Mouse (Mus musculus): Measurements from ENCODE around the gene Ntng1. TPM values are rescaled to one million over a fixed set of nuclear protein-coding genes. Genes with fewer than 3 reads are reported as not detected.
A peak's percentile ranks its signal among the peaks of the same experiment; 100 is the strongest.

The Ntng1 gene
- polyA plus RNA-seq (2011; ENCODE audit: insufficient read depth, insufficient read length, low read depth, missing spikeins), result 0.20 and 1.6 TPM in 2 replicates

DNA sequence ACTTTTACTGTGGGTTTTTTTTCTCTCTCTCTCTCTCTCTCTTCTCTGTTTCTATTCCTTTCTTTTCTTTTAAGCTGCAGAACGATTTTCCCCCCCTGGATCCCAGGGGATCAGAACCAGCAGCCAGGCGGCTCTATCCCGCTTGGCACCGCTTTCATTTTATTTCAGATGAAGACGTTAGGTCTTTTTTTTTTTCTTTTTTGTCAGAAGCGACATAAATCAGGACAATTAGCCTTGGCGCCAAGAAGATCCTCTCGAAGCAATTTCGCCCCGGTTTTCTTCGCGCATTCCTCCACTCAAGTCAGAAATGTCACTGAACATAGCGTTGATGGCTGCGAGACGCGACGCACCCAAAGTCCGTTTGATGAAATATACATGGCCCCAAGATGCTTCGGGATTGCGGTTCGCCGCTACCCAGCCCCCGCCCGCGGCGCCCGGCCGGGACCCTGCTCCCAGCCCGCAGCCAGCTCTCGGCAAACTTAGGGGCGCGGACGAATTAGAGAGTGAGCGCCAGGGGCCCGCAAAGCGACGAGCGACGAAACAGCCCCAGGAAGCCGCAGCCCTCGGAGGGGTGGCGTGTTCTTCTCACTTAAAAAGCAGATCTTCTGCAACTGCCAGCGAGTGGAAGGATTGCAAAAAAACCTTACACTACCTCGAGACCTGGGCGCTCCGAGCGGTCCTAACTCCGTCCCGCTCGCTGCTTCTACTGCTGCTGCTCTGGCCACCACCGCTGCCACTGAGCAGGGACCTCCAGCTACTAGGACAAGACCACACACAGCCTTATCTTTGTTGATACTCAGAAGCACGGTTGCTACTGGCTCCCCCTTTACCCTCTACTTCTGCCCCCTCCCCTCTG lies at the start of gene Ntng1:
TSS of gene Ntng1 (minus strand) at position 806 of the 856 bp plus-strand sequence.
- Histone ChIP-seq H3K4me1 (ENCODE audit: control insufficient read depth, insufficient read depth, low read length) (no peaks in the 10 kb centered on the region), H3K27me3 (ENCODE audit: control insufficient read depth, insufficient read depth, low read length, poor library complexity, severe bottlenecking) (peaks cover 19% of the 10 kb centered on the region), H3K27ac (ENCODE audit: insufficient read depth, low read length) (no peak within 1 kb of the TSS)

GRCm38 (mm10) chr3:110187401-110187948 lies 43.7 kb upstream of the Ntng1 start:
- TF ChIP-seq CTCF (IDR thresholded peaks at IDR 0.05; ENCODE audit: low read depth, low read length) (no peak), POLR2A (IDR thresholded peaks at IDR 0.05; ENCODE audit: insufficient read depth, low read length) (no peak), EP300 (IDR thresholded peaks at IDR 0.05; ENCODE audit: insufficient read depth, low read depth, low read length) (no peak)
- H3K27me3 ChIP-seq (ENCODE audit: control insufficient read depth, insufficient read depth, low read length, poor library complexity, severe bottlenecking), result no peaks in the 10 kb centered on the region
- no peaks in the 10 kb centered on the region for H3K4me1 ChIP-seq (ENCODE audit: control insufficient read depth, insufficient read depth, low read length)
- no peak overlapping the region for H3K4me3 ChIP-seq (ENCODE audit: low read depth, low read length)
- no peak overlapping the region for H3K27ac ChIP-seq (ENCODE audit: insufficient read depth, low read length)
- H3K9ac ChIP-seq (ENCODE audit: low read depth, poor library complexity, severe bottlenecking), result no peak overlapping the region
- no peaks in the 10 kb centered on the region for H3K9me3 ChIP-seq (replicated peaks; ENCODE audit: control insufficient read depth, insufficient read depth, low read length, poor library complexity, severe bottlenecking)
- no peaks in the 10 kb centered on the region for H3K36me3 ChIP-seq (ENCODE audit: control insufficient read depth, insufficient read depth, low read length, poor library complexity, severe bottlenecking)

More for the DNA sequence above, at the start of gene Ntng1:
- TF ChIP-seq EP300 (IDR thresholded peaks at IDR 0.05; ENCODE audit: insufficient read depth, low read depth, low read length), result no peak
- no peak for TF ChIP-seq POLR2A (IDR thresholded peaks at IDR 0.05; ENCODE audit: insufficient read depth, low read length)
- TF ChIP-seq CTCF (IDR thresholded peaks at IDR 0.05; ENCODE audit: low read depth, low read length), result no peak
- Histone ChIP-seq H3K9me3 (replicated peaks; ENCODE audit: control insufficient read depth, insufficient read depth, low read length, poor library complexity, severe bottlenecking) (no peaks in the 10 kb centered on the region), H3K4me3 (ENCODE audit: low read depth, low read length) (peak within 1 kb of the TSS; percentile 47), H3K9ac (ENCODE audit: low read depth, poor library complexity, severe bottlenecking) (peak within 1 kb of the TSS; percentile 16; the same call in 1 of the 2 replicates), H3K36me3 (ENCODE audit: control insufficient read depth, insufficient read depth, low read length, poor library complexity, severe bottlenecking) (no peaks in the 10 kb centered on the region)

DNA sequence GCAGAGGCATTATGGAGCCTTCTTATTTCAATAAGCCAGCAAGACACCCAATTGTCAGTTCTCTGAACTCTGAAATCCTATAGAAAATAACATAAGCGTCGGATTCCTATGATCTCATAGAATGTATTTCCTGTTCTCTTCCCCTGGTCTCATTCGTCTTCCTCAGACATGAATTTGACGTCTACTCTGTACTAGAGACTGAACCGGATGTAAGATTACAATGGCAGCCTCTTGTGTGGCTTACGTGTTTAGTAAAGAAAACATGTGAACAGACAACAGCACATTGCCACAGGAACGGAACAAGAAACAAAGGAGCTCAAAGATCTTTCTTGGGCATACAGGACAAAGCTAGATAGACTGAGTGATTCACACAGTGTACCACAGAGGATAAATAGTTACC lies 5.3 kb upstream of the Ntng1 start:
- no peak for TF ChIP-seq POLR2A (IDR thresholded peaks at IDR 0.05; ENCODE audit: insufficient read depth, low read length)
- no peak for TF ChIP-seq EP300 (IDR thresholded peaks at IDR 0.05; ENCODE audit: insufficient read depth, low read depth, low read length)
- no peak for TF ChIP-seq CTCF (IDR thresholded peaks at IDR 0.05; ENCODE audit: low read depth, low read length)
- Histone ChIP-seq H3K4me3 (ENCODE audit: low read depth, low read length) (no peak overlapping the region), H3K27ac (ENCODE audit: insufficient read depth, low read length) (no peak overlapping the region)

DNA sequence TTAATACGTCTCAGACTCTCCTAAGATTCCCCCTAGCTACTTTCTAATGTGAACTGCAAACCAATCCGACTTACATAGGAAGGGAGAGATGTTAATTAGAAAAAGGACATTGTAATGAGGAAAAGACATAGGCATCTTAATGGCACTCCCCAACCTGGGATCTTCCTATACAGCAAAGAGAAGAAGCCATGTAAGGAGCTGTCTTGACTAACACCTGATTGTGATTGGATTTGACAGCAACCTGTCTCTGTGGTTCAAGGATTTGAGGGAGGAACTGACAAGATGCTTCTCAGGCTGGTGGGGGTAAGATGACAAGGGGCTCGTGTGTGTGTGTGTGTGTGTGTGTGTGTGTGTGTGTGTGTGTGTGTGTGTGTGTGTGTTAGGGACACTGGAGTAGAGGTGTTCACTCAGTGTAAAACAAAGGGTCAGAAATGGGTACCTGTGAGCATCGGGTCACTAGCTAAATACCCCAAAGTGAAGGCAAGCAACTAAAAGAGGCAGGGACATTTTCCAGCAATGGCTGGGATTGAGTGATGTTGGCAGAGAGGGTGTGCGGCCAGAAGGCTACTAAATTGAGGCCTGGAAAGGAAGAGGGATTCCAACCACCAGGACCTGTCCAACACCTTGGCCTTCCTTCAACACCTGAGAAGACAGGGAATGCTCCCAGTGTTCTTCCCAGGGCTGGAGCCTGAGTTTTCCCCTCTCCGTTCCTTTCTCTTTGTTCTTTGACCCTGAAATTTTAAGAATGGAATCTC lies 667 bp upstream of the Ntng1 start:
- Histone ChIP-seq H3K4me1 (ENCODE audit: control insufficient read depth, insufficient read depth, low read length) (no peaks in the 10 kb centered on the region), H3K4me3 (ENCODE audit: low read depth, low read length) (no peak overlapping the region), H3K36me3 (ENCODE audit: control insufficient read depth, insufficient read depth, low read length, poor library complexity, severe bottlenecking) (no peaks in the 10 kb centered on the region), H3K9me3 (replicated peaks; ENCODE audit: control insufficient read depth, insufficient read depth, low read length, poor library complexity, severe bottlenecking) (no peaks in the 10 kb centered on the region), H3K27ac (ENCODE audit: insufficient read depth, low read length) (no peak overlapping the region), H3K9ac (ENCODE audit: low read depth, poor library complexity, severe bottlenecking) (no peak overlapping the region), H3K27me3 (ENCODE audit: control insufficient read depth, insufficient read depth, low read length, poor library complexity, severe bottlenecking) (peaks cover 19% of the 10 kb centered on the region)
- TF ChIP-seq CTCF (IDR thresholded peaks at IDR 0.05; ENCODE audit: low read depth, low read length) (no peak), EP300 (IDR thresholded peaks at IDR 0.05; ENCODE audit: insufficient read depth, low read depth, low read length) (no peak), POLR2A (IDR thresholded peaks at IDR 0.05; ENCODE audit: insufficient read depth, low read length) (no peak)

More for the DNA sequence above, 5.3 kb upstream of the Ntng1 start:
- H3K9ac ChIP-seq (ENCODE audit: low read depth, poor library complexity, severe bottlenecking), result no peak overlapping the region
- no peaks in the 10 kb centered on the region for H3K36me3 ChIP-seq (ENCODE audit: control insufficient read depth, insufficient read depth, low read length, poor library complexity, severe bottlenecking)
- H3K27me3 ChIP-seq (ENCODE audit: control insufficient read depth, insufficient read depth, low read length, poor library complexity, severe bottlenecking), result peaks cover 5% of the 10 kb centered on the region
- no peaks in the 10 kb centered on the region for H3K9me3 ChIP-seq (replicated peaks; ENCODE audit: control insufficient read depth, insufficient read depth, low read length, poor library complexity, severe bottlenecking)
- no peaks in the 10 kb centered on the region for H3K4me1 ChIP-seq (ENCODE audit: control insufficient read depth, insufficient read depth, low read length)

- no peak overlapping the region for H3K27ac ChIP-seq (ENCODE audit: insufficient read depth, low read length)
- no peaks in the 10 kb centered on the region for H3K9me3 ChIP-seq (replicated peaks; ENCODE audit: control insufficient read depth, insufficient read depth, low read length, poor library complexity, severe bottlenecking)
- peak overlapping the region; percentile 16; the same call in 1 of the 2 replicates for H3K9ac ChIP-seq (ENCODE audit: low read depth, poor library complexity, severe bottlenecking)
- H3K4me3 ChIP-seq (ENCODE audit: low read depth, low read length), result peak overlapping the region; percentile 23
- TF ChIP-seq EP300 (IDR thresholded peaks at IDR 0.05; ENCODE audit: insufficient read depth, low read depth, low read length) (no peak), CTCF (IDR thresholded peaks at IDR 0.05; ENCODE audit: low read depth, low read length) (no peak), POLR2A (IDR thresholded peaks at IDR 0.05; ENCODE audit: insufficient read depth, low read length) (no peak)
- H3K27me3 ChIP-seq (ENCODE audit: control insufficient read depth, insufficient read depth, low read length, poor library complexity, severe bottlenecking), result peaks cover 19% of the 10 kb centered on the region
- no peaks in the 10 kb centered on the region for H3K4me1 ChIP-seq (ENCODE audit: control insufficient read depth, insufficient read depth, low read length)
- no peaks in the 10 kb centered on the region for H3K36me3 ChIP-seq (ENCODE audit: control insufficient read depth, insufficient read depth, low read length, poor library complexity, severe bottlenecking)
Measured at GRCm38 (mm10) chr3:110142314-110143205, 1.3 kb downstream of the Ntng1 start.
